Mouse (Mus musculus): Measurements from ENCODE around the gene Muc20.

Gene Muc20

GRCm38 (mm10) chr16:32795177-32795576, 2.1 kb downstream of the Muc20 start:
- DNase-seq = no peak

- DNase-seq = no peak
Observed at GRCm38 (mm10) chr16:32790056-32790455, 7.2 kb downstream of the Muc20 start.

- DNase-seq = no peak
Observed at GRCm38 (mm10) chr16:32784840-32785239, 12.4 kb downstream of the Muc20 start.

GRCm38 (mm10) chr16:32783324-32784062, 13.7 kb downstream of the Muc20 start:
- peak in 1 of 2 experiments; percentile 40 for DNase-seq

GRCm38 (mm10) chr16:32778956-32779355, 18.3 kb downstream of the Muc20 start:
- DNase-seq = no peak

- DNase-seq = no peak
Observed at GRCm38 (mm10) chr16:32776676-32777075, 20.6 kb downstream of the Muc20 start.

GRCm38 (mm10) chr16:32766904-32767303, 30.3 kb downstream of the Muc20 start:
- no peak for DNase-seq

- DNase-seq = no peak
Observed at GRCm38 (mm10) chr16:32764961-32765360, 32.3 kb downstream of the Muc20 start.

- no peak for DNase-seq
Observed at GRCm38 (mm10) chr16:32764550-32764949, 32.7 kb downstream of the Muc20 start.

- DNase-seq = no peak
Observed at GRCm38 (mm10) chr16:32750242-32751127, 46.8 kb downstream of the Muc20 start.

GRCm38 (mm10) chr16:32745852-32746251, 51.4 kb downstream of the Muc20 start:
- DNase-seq = peak; percentile 38 to 41

GRCm38 (mm10) chr16:32742712-32743111, 54.5 kb downstream of the Muc20 start:
- DNase-seq = no peak

GRCm38 (mm10) chr16:32741366-32741765, 55.9 kb downstream of the Muc20 start:
- DNase-seq = no peak

- no peak for DNase-seq
Observed at GRCm38 (mm10) chr16:32740003-32740663, 57.1 kb downstream of the Muc20 start.

- DNase-seq = peak; percentile 43 to 75
Observed at GRCm38 (mm10) chr16:32736022-32736421, 61.2 kb downstream of the Muc20 start.

GRCm38 (mm10) chr16:32735586-32735985, 61.6 kb downstream of the Muc20 start, which contains the start of gene Muc4:
Muc4 (plus strand) TSS chr16:32735886.
- no peak for DNase-seq

GRCm38 (mm10) chr16:32733213-32733612, 64.0 kb downstream of the Muc20 start:
- DNase-seq = no peak

- no peak for DNase-seq
Observed at GRCm38 (mm10) chr16:32728730-32729129, 68.5 kb downstream of the Muc20 start.

- DNase-seq = no peak
Observed at GRCm38 (mm10) chr16:32728240-32728639, 69.0 kb downstream of the Muc20 start.

Measured in lung, postnatal 4 days (tissue).